Mouse (Mus musculus): Measurements from ENCODE around the gene Gstp2.

- no peak for TF ChIP-seq CTCF (IDR thresholded peaks at IDR 0.05; ENCODE audit: low read depth, low read length)
- TF ChIP-seq GATA2 (IDR thresholded peaks at IDR 0.05; ENCODE audit: borderline replicate concordance, low read depth, low read length), result no peak
- TF ChIP-seq GATA1 (IDR thresholded peaks at IDR 0.05; ENCODE audit: borderline replicate concordance, low read length), result no peak
- no peak for TF ChIP-seq POLR2AphosphoS5 (IDR thresholded peaks at IDR 0.05; ENCODE audit: insufficient replicate concordance, low read depth, low read length)
Measured at GRCm38 (mm10) chr19:4015635-4016034, 30.2 kb downstream of the Gstp2 start.

Data from G1E (cell line).